Mouse (Mus musculus) intestine, embryonic 16.5 days (tissue): ENCODE data around the gene Slc5a3. TPM values are rescaled to one million over a fixed set of nuclear protein-coding genes. Genes with fewer than 3 reads are reported as not detected.
A peak's percentile ranks its signal among the peaks of the same experiment; 100 is the strongest.
"Not testable (repeated sequence)": the region's sequence is repeated elsewhere in the genome, so short reads cannot be mapped to it uniquely, and the experiment has no call there.

Source experiments
- ATAC-seq: fragments of 200-750 bp; cut with Nextera tagmentation; 2 replicates; pipeline ENCODE4 v1.8.0; 2017; ENCODE audit warnings: moderate TSS enrichment, moderate library complexity
- H3K27ac ChIP-seq: fragments of 300-500 bp; sonication (generic); 2 replicates; pipeline ENCODE4 v1.5.1; 2014; ENCODE audit warnings: mild to moderate bottlenecking, low read length
- H3K27me3 ChIP-seq: fragments of 300-500 bp; sonication (generic); replicated peaks from 2 replicates; pipeline ENCODE4 v1.6.1; 2014; ENCODE audit warnings: low read length, control low read depth, mixed read lengths; ENCODE audit not compliant: control insufficient read depth, insufficient read depth
- H3K36me3 ChIP-seq: fragments of 300-500 bp; sonication (generic); 2 replicates; pipeline ENCODE4 v1.6.1; 2014; ENCODE audit warnings: low read length, control low read depth; ENCODE audit not compliant: control insufficient read depth, insufficient read depth
- H3K4me1 ChIP-seq: fragments of 300-500 bp; sonication (generic); 2 replicates; pipeline ENCODE4 v1.6.1; 2014; ENCODE audit warnings: low read length, control low read depth, mixed read lengths; ENCODE audit not compliant: control insufficient read depth, insufficient read depth
- H3K4me2 ChIP-seq: fragments of 300-500 bp; sonication (generic); 2 replicates; pipeline ENCODE4 v1.6.1; 2014; ENCODE audit warnings: low read depth, low read length, control low read depth
- H3K4me3 ChIP-seq: fragments of 300-500 bp; sonication (generic); 2 replicates; pipeline ENCODE4 v1.5.1; 2014; ENCODE audit warnings: mild to moderate bottlenecking, low read length
- H3K9ac ChIP-seq: fragments of 300-500 bp; sonication (generic); 2 replicates; pipeline ENCODE4 v1.6.1; 2014; ENCODE audit warnings: low read depth, low read length
- H3K9me3 ChIP-seq: fragments of 300-500 bp; sonication (generic); 2 replicates; pipeline ENCODE4 v1.6.1; 2016; ENCODE audit warnings: low read length, control low read depth; ENCODE audit not compliant: control insufficient read depth
- WGBS: fragments of 180-500 bp; shearing (Covaris S2); extraction: QIAGEN DNeasy Blood & Tissue Kit; methylation state at CpG from one replicate; pipeline ENCODE4 v1.1.7; 2014; 5-methylcytosine and 5-hydroxymethylcytosine counted together
- polyA plus RNA-seq: library from polyadenylated mRNA; unstranded; fragments of >200 nt; fragmentation: Nextera tagmentation; extraction: Ambion mirVana; gene quantifications from 2 replicates; pipeline ENCODE4 v1.2.1, GENCODE M21; 2015

The Slc5a3 gene
- polyA plus RNA-seq, 1 experiment from 2014 or later = 3.2 TPM

GRCm38 (mm10) chr16:92098351-92099051 lies 40.4 kb downstream of the Slc5a3 start:
- H3K4me2 ChIP-seq = no peak overlapping the region
- H3K27ac ChIP-seq = no peak overlapping the region
- no peaks in the 10 kb centered on the region for H3K9me3 ChIP-seq
- H3K36me3 ChIP-seq = no peaks in the 10 kb centered on the region
- H3K4me3 ChIP-seq = no peak overlapping the region
- peaks cover 4% of the 10 kb centered on the region; the same call in 1 of the 2 replicates for H3K4me1 ChIP-seq
- 60% methylated on average over 10 of the region's 10 CpGs for WGBS
- no peak overlapping the region for H3K9ac ChIP-seq
- H3K27me3 ChIP-seq = no peaks in the 10 kb centered on the region
- ATAC-seq = no peak

- no peak overlapping the region for H3K9ac ChIP-seq
- H3K4me1 ChIP-seq = peaks cover 8% of the 10 kb centered on the region; the same call in 1 of the 2 replicates
- H3K4me3 ChIP-seq = no peak overlapping the region
- no peaks in the 10 kb centered on the region for H3K27me3 ChIP-seq
- H3K4me2 ChIP-seq = no peak overlapping the region
- no peaks in the 10 kb centered on the region for H3K36me3 ChIP-seq
- H3K9me3 ChIP-seq = no peaks in the 10 kb centered on the region
- no peak overlapping the region for H3K27ac ChIP-seq
- ATAC-seq = no peak
- WGBS = 81% methylated on average over 16 of the region's 16 CpGs
Measured at GRCm38 (mm10) chr16:92099598-92099997, 41.5 kb downstream of the Slc5a3 start.

GRCm38 (mm10) chr16:92100111-92100510 lies 42.0 kb downstream of the Slc5a3 start:
- H3K4me3 ChIP-seq = no peak overlapping the region
- peaks cover 8% of the 10 kb centered on the region; the same call in 1 of the 2 replicates for H3K4me1 ChIP-seq
- no peak for ATAC-seq
- WGBS = 63% methylated on average over 4 of the region's 4 CpGs
- no peaks in the 10 kb centered on the region for H3K9me3 ChIP-seq
- H3K27ac ChIP-seq = no peak overlapping the region
- no peak overlapping the region for H3K9ac ChIP-seq
- no peaks in the 10 kb centered on the region for H3K27me3 ChIP-seq
- no peak overlapping the region for H3K4me2 ChIP-seq
- no peaks in the 10 kb centered on the region for H3K36me3 ChIP-seq

DNA sequence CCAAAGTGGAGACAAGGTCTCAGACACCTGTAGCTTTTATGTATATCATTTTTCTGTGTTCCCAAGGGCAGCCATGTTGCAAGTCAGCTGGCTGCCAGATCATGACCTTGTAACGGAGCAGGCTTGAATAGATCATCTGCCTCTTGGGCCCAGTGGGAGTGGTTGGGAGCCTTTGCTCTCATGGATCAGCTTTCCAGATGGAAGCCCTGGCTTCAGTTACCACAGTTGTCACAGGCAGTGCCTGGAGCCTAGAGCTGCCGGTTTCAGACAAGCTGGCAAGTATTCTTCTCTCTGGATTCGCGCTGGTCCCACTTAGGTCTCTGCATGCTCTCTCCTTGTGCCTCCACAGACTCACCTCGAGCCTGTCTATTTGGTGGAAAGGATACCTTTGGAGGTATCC lies 44.0 kb downstream of the Slc5a3 start:
- Histone ChIP-seq H3K9me3 (no peaks in the 10 kb centered on the region), H3K4me3 (no peak overlapping the region), H3K36me3 (no peaks in the 10 kb centered on the region), H3K27me3 (no peaks in the 10 kb centered on the region), H3K4me1 (peaks cover 10% of the 10 kb centered on the region; the same call in 1 of the 2 replicates), H3K9ac (no peak overlapping the region), H3K4me2 (no peak overlapping the region), H3K27ac (no peak overlapping the region)
- ATAC-seq = no peak
- 84% methylated on average over 5 of the region's 5 CpGs for WGBS

DNA sequence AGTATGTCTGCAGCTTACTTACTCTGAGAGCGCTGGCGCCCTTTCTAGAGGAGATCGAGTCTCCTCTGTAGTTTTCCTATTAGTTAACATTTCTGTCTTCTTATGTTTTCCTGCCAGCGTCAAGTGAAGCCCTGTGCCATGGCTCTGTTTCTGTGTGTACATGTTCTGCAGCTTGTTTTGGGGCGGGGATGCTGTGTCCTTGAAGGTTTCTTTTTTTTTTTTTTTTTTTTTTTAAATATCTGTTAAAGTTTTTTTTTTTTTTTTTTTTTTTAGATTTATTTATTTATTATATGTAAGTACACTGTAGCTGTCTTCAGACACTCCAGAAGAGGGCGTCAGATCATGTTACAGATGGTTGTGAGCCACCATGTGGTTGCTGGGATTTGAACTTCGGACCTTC lies 44.8 kb downstream of the Slc5a3 start:
- H3K36me3 ChIP-seq, H3K4me3 ChIP-seq, H3K27ac ChIP-seq, H3K4me1 ChIP-seq, H3K9ac ChIP-seq, H3K9me3 ChIP-seq, ATAC-seq, H3K4me2 ChIP-seq, H3K27me3 ChIP-seq: not testable (repeated sequence)
- 94% methylated on average over 6 of the region's 7 CpGs for WGBS

DNA sequence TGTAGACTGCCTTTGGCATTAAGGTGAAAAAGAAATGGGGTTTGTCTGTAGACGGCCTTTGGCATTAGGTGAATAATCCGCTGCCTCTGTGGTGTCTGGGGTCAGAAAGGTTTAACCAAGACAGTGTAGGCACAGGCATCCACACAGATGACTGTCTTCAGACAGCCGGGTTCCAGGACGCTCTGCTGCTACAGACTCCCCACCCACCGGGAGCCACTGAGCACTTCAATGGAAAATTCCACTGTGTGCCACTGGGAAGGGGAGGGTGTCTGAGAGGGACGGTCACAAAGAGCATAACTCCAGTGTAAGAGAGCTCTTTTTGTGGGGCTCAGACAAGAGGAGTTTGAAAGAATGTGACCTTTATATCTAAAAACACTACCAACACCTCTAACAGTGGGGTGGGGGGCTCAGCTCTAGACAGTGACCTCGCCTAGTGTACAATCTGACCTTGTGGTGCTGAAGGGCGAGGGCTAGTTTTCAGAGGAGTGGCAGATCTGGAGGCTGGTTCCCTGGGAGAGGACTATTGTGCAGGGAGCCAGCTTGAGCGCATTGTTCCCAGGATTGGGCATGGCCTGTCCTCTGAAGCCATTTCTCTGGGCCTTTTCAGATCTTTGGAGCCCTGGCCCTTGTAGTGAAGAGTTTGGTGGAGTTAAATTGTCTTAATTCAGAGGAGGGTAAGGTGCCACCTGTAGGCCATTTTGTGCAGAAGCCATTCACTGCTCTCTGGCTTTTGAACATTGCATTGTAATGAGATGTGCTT lies 45.6 kb downstream of the Slc5a3 start:
- no peak overlapping the region for H3K4me3 ChIP-seq
- ATAC-seq = peak; percentile 45
- no peaks in the 10 kb centered on the region for H3K27me3 ChIP-seq
- H3K9me3 ChIP-seq = no peaks in the 10 kb centered on the region
- no peaks in the 10 kb centered on the region for H3K36me3 ChIP-seq
- no peak overlapping the region for H3K27ac ChIP-seq
- no peak overlapping the region for H3K4me2 ChIP-seq
- 48% methylated on average over 9 of the region's 9 CpGs for WGBS
- no peak overlapping the region for H3K9ac ChIP-seq
- H3K4me1 ChIP-seq = peaks cover 7% of the 10 kb centered on the region; the same call in 1 of the 2 replicates

- peaks cover 7% of the 10 kb centered on the region; the same call in 1 of the 2 replicates for H3K4me1 ChIP-seq
- no peak overlapping the region for H3K4me3 ChIP-seq
- WGBS = 94% methylated on average over 2 of the region's 2 CpGs
- no peak for ATAC-seq
- no peaks in the 10 kb centered on the region for H3K9me3 ChIP-seq
- no peaks in the 10 kb centered on the region for H3K36me3 ChIP-seq
- H3K9ac ChIP-seq = no peak overlapping the region
- no peak overlapping the region for H3K4me2 ChIP-seq
- no peaks in the 10 kb centered on the region for H3K27me3 ChIP-seq
- H3K27ac ChIP-seq = no peak overlapping the region
Measured at GRCm38 (mm10) chr16:92104332-92104590, 46.1 kb downstream of the Slc5a3 start.

GRCm38 (mm10) chr16:92104951-92105350 lies 46.8 kb downstream of the Slc5a3 start:
- Histone ChIP-seq H3K9ac (no peak overlapping the region), H3K27me3 (no peaks in the 10 kb centered on the region), H3K27ac (no peak overlapping the region), H3K36me3 (no peaks in the 10 kb centered on the region), H3K4me1 (peaks cover 7% of the 10 kb centered on the region; the same call in 1 of the 2 replicates), H3K4me3 (no peak overlapping the region), H3K4me2 (no peak overlapping the region), H3K9me3 (no peaks in the 10 kb centered on the region)
- ATAC-seq = no peak
- WGBS = 91% methylated on average over 2 of the region's 2 CpGs

- Histone ChIP-seq H3K9me3 (no peaks in the 10 kb centered on the region), H3K4me1 (peaks cover 7% of the 10 kb centered on the region; the same call in 1 of the 2 replicates), H3K4me3 (no peak overlapping the region), H3K27ac (no peak overlapping the region), H3K36me3 (no peaks in the 10 kb centered on the region), H3K9ac (no peak overlapping the region), H3K27me3 (no peaks in the 10 kb centered on the region), H3K4me2 (no peak overlapping the region)
- 80% methylated on average over 3 of the region's 3 CpGs for whole genome bisulfite sequencing
- no peak for ATAC-seq
Measured at GRCm38 (mm10) chr16:92105631-92106030, 47.5 kb downstream of the Slc5a3 start.
